Mouse (Mus musculus) left cerebral cortex, postnatal 25 days (tissue): ENCODE results near the gene Ubqlnl. TPM values are rescaled to one million over a fixed set of nuclear protein-coding genes. Genes with fewer than 3 reads are reported as not detected.

Experiments used
- DNase-seq, 2 experiments: peaks; one replicate each; pipeline ENCODE4 v3.0.0; 2022; ENCODE audit warnings: low spot score in 2 of 2, mixed read lengths in 1 of 2
- intact Hi-C: fragments of 180-260 bp; cut with DNase I; formaldehyde crosslinking; loops from one replicate; pipeline ENCODE4 v1.15.1; 2025
- total RNA-seq, 2 experiments: library from RNA; stranded (reverse); gene quantifications; 2 replicates each; pipeline ENCODE4 v1.2.3; 2021

Ubqlnl gene
- total RNA-seq = not detected

- no peak for DNase-seq
- intact Hi-C loops = no loop called here
Observed at GRCm38 (mm10) chr7:104150456-104150855, at the start of gene Ubqlnl. Gene Ubqlnl (minus strand): TSS chr7:104150556.

GRCm38 (mm10) chr7:104199822-104200221 lies 49.5 kb upstream of the Ubqlnl start:
- intact Hi-C loops = no loop called here
- DNase-seq = peak; percentile 43 to 47

- intact Hi-C loops = no loop called here
- DNase-seq = no peak
Observed at GRCm38 (mm10) chr7:104195885-104196284, 45.5 kb upstream of the Ubqlnl start, which contains the start of gene Olfr649. Gene Olfr649 (minus strand): TSS chr7:104195985.

- no peak for DNase-seq
- intact Hi-C loops = no loop called here
Observed at GRCm38 (mm10) chr7:104191275-104191674, 40.9 kb upstream of the Ubqlnl start.

- intact Hi-C loops = no loop called here
Observed at GRCm38 (mm10) chr7:104183292-104183691, 32.9 kb upstream of the Ubqlnl start, which contains the start of gene Olfr648. Gene Olfr648 (minus strand): TSS chr7:104183392.

GRCm38 (mm10) chr7:104179074-104179473 lies 28.7 kb upstream of the Ubqlnl start:
- no peak for DNase-seq
- intact Hi-C loops = no loop called here

More at GRCm38 (mm10) chr7:104183292-104183691, 32.9 kb upstream of the Ubqlnl start, which contains the start of gene Olfr648:
- no peak for DNase-seq

GRCm38 (mm10) chr7:104178422-104179054 lies 28.2 kb upstream of the Ubqlnl start:
- no peak for DNase-seq
- intact Hi-C loops = no loop called here

GRCm38 (mm10) chr7:104175085-104175484 lies 24.7 kb upstream of the Ubqlnl start:
- intact Hi-C loops = no loop called here
- no peak for DNase-seq

GRCm38 (mm10) chr7:104169634-104170204 lies 19.4 kb upstream of the Ubqlnl start:
- intact Hi-C loops = no loop called here
- no peak for DNase-seq

- DNase-seq = no peak
- intact Hi-C loops = no loop called here
Observed at GRCm38 (mm10) chr7:104167105-104167504, 16.7 kb upstream of the Ubqlnl start.

- DNase-seq = no peak
- intact Hi-C loops = no loop called here
Observed at GRCm38 (mm10) chr7:104143179-104143578, 7.2 kb downstream of the Ubqlnl start, which contains the start of gene Ubqln3. Gene Ubqln3 (minus strand): TSS chr7:104143279.

- no peak for DNase-seq
- intact Hi-C loops = no loop called here
Observed at GRCm38 (mm10) chr7:104137305-104137704, 13.1 kb downstream of the Ubqlnl start, which contains the start of gene Olfr643. Gene Olfr643 (minus strand): TSS chr7:104137405.

- DNase-seq = no peak
- intact Hi-C loops = no loop called here
Observed at GRCm38 (mm10) chr7:104129726-104130125, 20.6 kb downstream of the Ubqlnl start, which contains the start of gene Ubqln5. Gene Ubqln5 (minus strand): TSS chr7:104129826.

- intact Hi-C loops = no loop called here
- no peak for DNase-seq
Observed at GRCm38 (mm10) chr7:104104757-104104972, 45.7 kb downstream of the Ubqlnl start, which contains the start of gene Olfr646. Gene Olfr646 (plus strand): TSS chr7:104104873.

GRCm38 (mm10) chr7:104103913-104104756 lies 46.2 kb downstream of the Ubqlnl start:
- intact Hi-C loops = no loop called here
- DNase-seq = no peak

Other genes with a start within 250 kb of the Ubqlnl start
- not detected for gene Olfr65, start 247.1 kb downstream of the Ubqlnl start, total RNA-seq
- not detected for gene Olfr631, start 221.7 kb downstream of the Ubqlnl start, total RNA-seq
- not detected for gene Olfr632, start 216.2 kb downstream of the Ubqlnl start, total RNA-seq
- gene Olfr633, start 206.1 kb downstream of the Ubqlnl start, total RNA-seq = not detected
- under 1 TPM; 0.05 to 0.07 TPM for gene Olfr635, start 179.4 kb downstream of the Ubqlnl start, total RNA-seq
- not detected for gene Olfr638, start 151.8 kb downstream of the Ubqlnl start, total RNA-seq
- gene Olfr639, start 133.3 kb downstream of the Ubqlnl start, total RNA-seq = under 1 TPM; 0.07 to 0.16 TPM
- gene Olfr640, start 125.0 kb downstream of the Ubqlnl start, total RNA-seq = not detected
- not detected for gene Olfr641, start 115.1 kb downstream of the Ubqlnl start, total RNA-seq
- not detected for gene Olfr642, start 97.9 kb downstream of the Ubqlnl start, total RNA-seq
- not detected for gene 4930516K23Rik, start 89.1 kb downstream of the Ubqlnl start, total RNA-seq
- not detected for gene Olfr644, start 78.7 kb downstream of the Ubqlnl start, total RNA-seq
- not detected for gene Olfr645, start 65.1 kb downstream of the Ubqlnl start, total RNA-seq
- under 1 TPM in 1 of 2 experiments, not detected in 1; 0.14 TPM for gene Olfr646, start 45.7 kb downstream of the Ubqlnl start, total RNA-seq
- not detected for gene Ubqln5, start 20.7 kb downstream of the Ubqlnl start, total RNA-seq
- not detected for gene Olfr643, start 13.2 kb downstream of the Ubqlnl start, total RNA-seq
- not detected for gene Ubqln3, start 7.3 kb downstream of the Ubqlnl start, total RNA-seq
- not detected for gene Olfm5, start 14.3 kb upstream of the Ubqlnl start, total RNA-seq
- under 1 TPM; 0.41 to 0.55 TPM for gene Olfr648, start 32.8 kb upstream of the Ubqlnl start, total RNA-seq
- gene Olfr649, start 45.4 kb upstream of the Ubqlnl start, total RNA-seq = not detected
- under 1 TPM; 0.34 to 0.55 TPM for gene Trim6, start 68.2 kb upstream of the Ubqlnl start, total RNA-seq
- 1 to 10 TPM; 1.4 to 1.5 TPM for gene Trim34a, start 93.9 kb upstream of the Ubqlnl start, total RNA-seq
- under 1 TPM; 0.30 to 0.41 TPM for gene Trim5, start 137.5 kb upstream of the Ubqlnl start, total RNA-seq
- gene Trim12a, start 164.9 kb upstream of the Ubqlnl start, total RNA-seq = 1 to 10 TPM; 1.8 to 2.1 TPM
- not detected for gene Trim34b, start 178.9 kb upstream of the Ubqlnl start, total RNA-seq
- gene Trim12c, start 202.8 kb upstream of the Ubqlnl start, total RNA-seq = 1 to 10 TPM in 1 of 2 experiments, under 1 TPM in 1; 0.94 to 1.5 TPM
- not detected for gene Trim30b, start 219.3 kb upstream of the Ubqlnl start, total RNA-seq